Mouse (Mus musculus): ENCODE results near the gene Pde4a. TPM values are rescaled to one million over a fixed set of nuclear protein-coding genes. Genes with fewer than 3 reads are reported as not detected.

Pde4a gene
- total and polyA plus RNA-seq, 2 experiments from 2014 or later, result 45.0 to 47.7 TPM

DNA sequence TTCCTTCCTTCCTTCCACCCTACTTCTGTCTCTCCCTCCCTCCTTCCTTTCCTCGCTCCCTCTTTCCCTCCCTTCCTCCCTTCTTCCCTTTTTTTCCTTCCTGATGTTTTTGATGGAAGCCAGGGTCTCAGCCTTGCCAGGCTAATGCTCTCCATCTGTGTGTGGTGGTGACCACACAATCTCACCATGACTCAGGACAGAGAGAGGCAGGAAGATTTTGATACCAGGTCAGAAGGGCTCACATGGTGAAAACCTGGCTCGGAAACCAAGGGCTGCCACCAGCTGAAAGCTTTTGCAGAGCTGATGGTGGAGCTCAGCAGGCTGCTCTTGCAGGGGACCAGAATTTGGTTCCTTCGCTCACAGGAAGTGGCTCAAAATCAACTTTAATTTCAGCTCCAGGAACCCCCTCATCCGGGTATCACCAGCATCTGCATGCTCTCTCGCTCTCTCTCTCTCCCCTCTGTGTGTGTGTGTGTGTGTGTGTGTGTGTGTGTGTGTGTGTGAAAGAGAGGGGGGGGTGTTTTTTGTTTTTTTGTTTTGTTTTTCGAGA is 95.1 kb downstream of the Pde4a start:
- Histone ChIP-seq H3K4me2 (ENCODE audit: low read depth, low read length) (no peak overlapping the region), H3K27ac (no peak overlapping the region), H3K9ac (replicated peaks; ENCODE audit: low read length) (no peak overlapping the region), H3K4me3 (ENCODE audit: low read length) (no peak overlapping the region), H3K36me3 (ENCODE audit: insufficient read depth, low read length) (no peaks in the 10 kb centered on the region), H3K9me3 (ENCODE audit: low read length) (no peaks in the 10 kb centered on the region), H3K27me3 (ENCODE audit: insufficient read depth, low read length) (no peaks in the 10 kb centered on the region), H3K4me1 (ENCODE audit: insufficient read depth, low read length) (peaks cover 6% of the 10 kb centered on the region; the same call in 1 of the 2 replicates)
- no peak for TF ChIP-seq CTCF (IDR thresholded peaks at IDR 0.05; ENCODE audit: low read depth)
- ATAC-seq (no peak), DNase-seq (ENCODE audit: low spot score) (no peak)
- WGBS, result 81% methylated on average over 6 of the region's 6 CpGs

- Histone ChIP-seq H3K4me3 (ENCODE audit: low read length) (no peak overlapping the region), H3K27ac (no peak overlapping the region), H3K36me3 (ENCODE audit: insufficient read depth, low read length) (no peaks in the 10 kb centered on the region), H3K27me3 (ENCODE audit: insufficient read depth, low read length) (no peaks in the 10 kb centered on the region), H3K4me1 (ENCODE audit: insufficient read depth, low read length) (peaks cover 16% of the 10 kb centered on the region), H3K4me2 (ENCODE audit: low read depth, low read length) (no peak overlapping the region), H3K9ac (replicated peaks; ENCODE audit: low read length) (no peak overlapping the region), H3K9me3 (ENCODE audit: low read length) (no peaks in the 10 kb centered on the region)
- 55% methylated on average over 2 of the region's 2 CpGs for WGBS
- no peak for TF ChIP-seq CTCF (IDR thresholded peaks at IDR 0.05; ENCODE audit: low read depth)
- no peak for DNase-seq (ENCODE audit: low spot score)
- ATAC-seq, result no peak
These were observed 96.3 kb downstream of the Pde4a start for GRCm38 (mm10) chr9:21261831-21262230.

Other genes with a start within 250 kb of the Pde4a start
- 78.2 and 86.5 TPM in 2 replicates for gene Dnmt1, start 205.8 kb upstream of the Pde4a start, total RNA-seq (2014; rRNA removed)
- 36.1 and 36.2 TPM in 2 replicates for gene Dnmt1, start 205.8 kb upstream of the Pde4a start, polyA plus RNA-seq (2015; fragmentation: Nextera tagmentation; extraction: Ambion mirVana)
- gene S1pr2, start 188.9 kb upstream of the Pde4a start, total RNA-seq (2014; rRNA removed), result 3.4 and 6.0 TPM in 2 replicates
- 6.9 and 8.5 TPM in 2 replicates for gene S1pr2, start 188.9 kb upstream of the Pde4a start, polyA plus RNA-seq (2015; fragmentation: Nextera tagmentation; extraction: Ambion mirVana)
- 104 and 107 TPM in 2 replicates for gene Mrpl4, start 163.0 kb upstream of the Pde4a start, total RNA-seq (2014; rRNA removed)
- gene Mrpl4, start 163.0 kb upstream of the Pde4a start, polyA plus RNA-seq (2015; fragmentation: Nextera tagmentation; extraction: Ambion mirVana), result 117 and 124 TPM in 2 replicates
- 4.3 and 5.0 TPM in 2 replicates for gene Icam1, start 149.7 kb upstream of the Pde4a start, total RNA-seq (2014; rRNA removed)
- 3.8 and 4.4 TPM in 2 replicates for gene Icam1, start 149.7 kb upstream of the Pde4a start, polyA plus RNA-seq (2015; fragmentation: Nextera tagmentation; extraction: Ambion mirVana)
- gene Icam4, start 136.3 kb upstream of the Pde4a start, total RNA-seq (2014; rRNA removed), result not detected in 2 replicates
- gene Icam4, start 136.3 kb upstream of the Pde4a start, polyA plus RNA-seq (2015; fragmentation: Nextera tagmentation; extraction: Ambion mirVana), result 0.15 TPM in 1 of 2 replicates, not detected in the other
- gene Icam5, start 133.6 kb upstream of the Pde4a start, total RNA-seq (2014; rRNA removed), result 9.1 and 9.7 TPM in 2 replicates
- gene Icam5, start 133.6 kb upstream of the Pde4a start, polyA plus RNA-seq (2015; fragmentation: Nextera tagmentation; extraction: Ambion mirVana), result 3.6 and 3.7 TPM in 2 replicates
- 1.1 and 2.2 TPM in 2 replicates for gene Zglp1, start 98.6 kb upstream of the Pde4a start, total RNA-seq (2014; rRNA removed)
- 0.16 TPM in 1 of 2 replicates, not detected in the other for gene Zglp1, start 98.6 kb upstream of the Pde4a start, polyA plus RNA-seq (2015; fragmentation: Nextera tagmentation; extraction: Ambion mirVana)
- 0.50 and 0.73 TPM in 2 replicates for gene Gm49373, start 92.6 kb upstream of the Pde4a start, total RNA-seq (2014; rRNA removed)
- 0.37 and 0.48 TPM in 2 replicates for gene Gm49373, start 92.6 kb upstream of the Pde4a start, polyA plus RNA-seq (2015; fragmentation: Nextera tagmentation; extraction: Ambion mirVana)
- 70.9 and 95.6 TPM in 2 replicates for gene Fdx1l, start 92.1 kb upstream of the Pde4a start, total RNA-seq (2014; rRNA removed)
- gene Fdx1l, start 92.1 kb upstream of the Pde4a start, polyA plus RNA-seq (2015; fragmentation: Nextera tagmentation; extraction: Ambion mirVana), result 83.9 and 86.5 TPM in 2 replicates
- 0.11 and 2.7 TPM in 2 replicates for gene Gm38431, start 73.7 kb upstream of the Pde4a start, total RNA-seq (2014; rRNA removed)
- 0.16 and 0.96 TPM in 2 replicates for gene Gm38431, start 73.7 kb upstream of the Pde4a start, polyA plus RNA-seq (2015; fragmentation: Nextera tagmentation; extraction: Ambion mirVana)
- 43.2 and 51.9 TPM in 2 replicates for gene Raver1, start 73.7 kb upstream of the Pde4a start, total RNA-seq (2014; rRNA removed)
- gene Raver1, start 73.7 kb upstream of the Pde4a start, polyA plus RNA-seq (2015; fragmentation: Nextera tagmentation; extraction: Ambion mirVana), result 19.7 and 21.7 TPM in 2 replicates
- 10.8 and 15.4 TPM in 2 replicates for gene Tyk2, start 34.5 kb upstream of the Pde4a start, total RNA-seq (2014; rRNA removed)
- gene Tyk2, start 34.5 kb upstream of the Pde4a start, polyA plus RNA-seq (2015; fragmentation: Nextera tagmentation; extraction: Ambion mirVana), result 5.7 and 6.2 TPM in 2 replicates
- 20.1 and 21.4 TPM in 2 replicates for gene Cdc37, start 15.7 kb upstream of the Pde4a start, total RNA-seq (2014; rRNA removed)
- 173 and 181 TPM in 2 replicates for gene Cdc37, start 15.7 kb upstream of the Pde4a start, polyA plus RNA-seq (2015; fragmentation: Nextera tagmentation; extraction: Ambion mirVana)
- 74.9 and 98.9 TPM in 2 replicates for gene Keap1, start 73.6 kb downstream of the Pde4a start, total RNA-seq (2014; rRNA removed)
- 59.4 and 60.9 TPM in 2 replicates for gene Keap1, start 73.6 kb downstream of the Pde4a start, polyA plus RNA-seq (2015; fragmentation: Nextera tagmentation; extraction: Ambion mirVana)
- gene S1pr5, start 82.7 kb downstream of the Pde4a start, total RNA-seq (2014; rRNA removed), result 4.9 and 8.2 TPM in 2 replicates
- 2.9 and 3.1 TPM in 2 replicates for gene S1pr5, start 82.7 kb downstream of the Pde4a start, polyA plus RNA-seq (2015; fragmentation: Nextera tagmentation; extraction: Ambion mirVana)
- 24.8 and 38.6 TPM in 2 replicates for gene Atg4d, start 99.6 kb downstream of the Pde4a start, total RNA-seq (2014; rRNA removed)
- 32.1 and 35.5 TPM in 2 replicates for gene Atg4d, start 99.6 kb downstream of the Pde4a start, polyA plus RNA-seq (2015; fragmentation: Nextera tagmentation; extraction: Ambion mirVana)
- gene Kri1, start 122.3 kb downstream of the Pde4a start, total RNA-seq (2014; rRNA removed), result 14.8 and 15.3 TPM in 2 replicates
- 10.9 and 11.8 TPM in 2 replicates for gene Kri1, start 122.3 kb downstream of the Pde4a start, polyA plus RNA-seq (2015; fragmentation: Nextera tagmentation; extraction: Ambion mirVana)
- 115 and 123 TPM in 2 replicates for gene Cdkn2d, start 125.7 kb downstream of the Pde4a start, total RNA-seq (2014; rRNA removed)
- gene Cdkn2d, start 125.7 kb downstream of the Pde4a start, polyA plus RNA-seq (2015; fragmentation: Nextera tagmentation; extraction: Ambion mirVana), result 134 and 142 TPM in 2 replicates
- gene Ap1m2, start 146.6 kb downstream of the Pde4a start, total RNA-seq (2014; rRNA removed), result 2.5 and 7.0 TPM in 2 replicates
- gene Ap1m2, start 146.6 kb downstream of the Pde4a start, polyA plus RNA-seq (2015; fragmentation: Nextera tagmentation; extraction: Ambion mirVana), result 3.8 and 3.9 TPM in 2 replicates
- 58.5 and 68.0 TPM in 2 replicates for gene Slc44a2, start 155.0 kb downstream of the Pde4a start, total RNA-seq (2014; rRNA removed)
- 52.6 and 58.8 TPM in 2 replicates for gene Slc44a2, start 155.0 kb downstream of the Pde4a start, polyA plus RNA-seq (2015; fragmentation: Nextera tagmentation; extraction: Ambion mirVana)
- 89.5 and 108 TPM in 2 replicates for gene Ilf3, start 202.2 kb downstream of the Pde4a start, total RNA-seq (2014; rRNA removed)
- 174 and 184 TPM in 2 replicates for gene Ilf3, start 202.2 kb downstream of the Pde4a start, polyA plus RNA-seq (2015; fragmentation: Nextera tagmentation; extraction: Ambion mirVana)
- gene Qtrt1, start 246.1 kb downstream of the Pde4a start, total RNA-seq (2014; rRNA removed), result 37.1 and 46.7 TPM in 2 replicates
- gene Qtrt1, start 246.1 kb downstream of the Pde4a start, polyA plus RNA-seq (2015; fragmentation: Nextera tagmentation; extraction: Ambion mirVana), result 38.6 and 44.5 TPM in 2 replicates

All from hindbrain, postnatal 0 days (tissue).